Mouse (Mus musculus): ENCODE measurements around the gene Rasip1. TPM values are rescaled to one million over a fixed set of nuclear protein-coding genes. Genes with fewer than 3 reads are reported as not detected.

Rasip1 gene
- polyA plus RNA-seq, 1 experiment from 2014 or later: 9.3 TPM

GRCm38 (mm10) chr7:45639561-45640027 is 12.3 kb downstream of the Rasip1 start, which contains the start of gene Mamstr:
Gene Mamstr (plus strand): TSS chr7:45639977.
- Histone ChIP-seq H3K4me2 (0 out of 2 replicates have a peak within 1 kb of the TSS, but pooled peaks have one; percentile 12), H3K27ac (ENCODE audit: low read depth, low read length) (no peak within 1 kb of the TSS), H3K9ac (ENCODE audit: low read depth, low read length) (no peak within 1 kb of the TSS), H3K36me3 (ENCODE audit: control insufficient read depth, insufficient read depth, low read length) (peaks cover 6% of the 10 kb centered on the region; the same call in 1 of the 2 replicates), H3K4me1 (replicated peaks; ENCODE audit: control insufficient read depth, insufficient read depth, low read length) (peaks cover 14% of the 10 kb centered on the region; the same call in 1 of the 2 replicates), H3K9me3 (ENCODE audit: control insufficient read depth, low read length) (no peaks in the 10 kb centered on the region), H3K27me3 (replicated peaks; ENCODE audit: control insufficient read depth, insufficient read depth, low read length) (peaks cover 4% of the 10 kb centered on the region; the same call in 1 of the 2 replicates), H3K4me3 (ENCODE audit: low read depth, low read length) (no peak within 1 kb of the TSS)
- ATAC-seq (replicated peaks; ENCODE audit: low FRiP score) (no peak), DNase-seq (ENCODE audit: low spot score) (no peak)
- 48% methylated on average over 19 of the region's 19 CpGs for WGBS

- Histone ChIP-seq H3K4me2 (no peak overlapping the region), H3K9ac (ENCODE audit: low read depth, low read length) (no peak overlapping the region), H3K27me3 (replicated peaks; ENCODE audit: control insufficient read depth, insufficient read depth, low read length) (peaks cover 4% of the 10 kb centered on the region; the same call in 1 of the 2 replicates), H3K4me1 (replicated peaks; ENCODE audit: control insufficient read depth, insufficient read depth, low read length) (peaks cover 14% of the 10 kb centered on the region; the same call in 1 of the 2 replicates), H3K4me3 (ENCODE audit: low read depth, low read length) (no peak overlapping the region), H3K36me3 (ENCODE audit: control insufficient read depth, insufficient read depth, low read length) (peaks cover 6% of the 10 kb centered on the region; the same call in 1 of the 2 replicates), H3K27ac (ENCODE audit: low read depth, low read length) (no peak overlapping the region), H3K9me3 (ENCODE audit: control insufficient read depth, low read length) (no peaks in the 10 kb centered on the region)
- 77% methylated on average over 19 of the region's 19 CpGs for WGBS
- ATAC-seq (replicated peaks; ENCODE audit: low FRiP score) (no peak), DNase-seq (ENCODE audit: low spot score) (no peak)
Measured at GRCm38 (mm10) chr7:45640191-45640957, 13.1 kb downstream of the Rasip1 start.

GRCm38 (mm10) chr7:45641391-45642040 is 14.2 kb downstream of the Rasip1 start:
- Histone ChIP-seq H3K27ac (ENCODE audit: low read depth, low read length) (no peak overlapping the region), H3K9me3 (ENCODE audit: control insufficient read depth, low read length) (no peaks in the 10 kb centered on the region), H3K27me3 (replicated peaks; ENCODE audit: control insufficient read depth, insufficient read depth, low read length) (peaks cover 4% of the 10 kb centered on the region; the same call in 1 of the 2 replicates), H3K9ac (ENCODE audit: low read depth, low read length) (no peak overlapping the region), H3K4me3 (ENCODE audit: low read depth, low read length) (no peak overlapping the region), H3K4me1 (replicated peaks; ENCODE audit: control insufficient read depth, insufficient read depth, low read length) (peaks cover 14% of the 10 kb centered on the region; the same call in 1 of the 2 replicates), H3K4me2 (peak overlapping the region; percentile 5; the same call in 1 of the 2 replicates), H3K36me3 (ENCODE audit: control insufficient read depth, insufficient read depth, low read length) (peaks cover 3% of the 10 kb centered on the region; the same call in 1 of the 2 replicates)
- no peak for ATAC-seq (replicated peaks; ENCODE audit: low FRiP score)
- WGBS: 64% methylated on average over 17 of the region's 17 CpGs
- DNase-seq (ENCODE audit: low spot score): no peak

GRCm38 (mm10) chr7:45642083-45642482 is 14.8 kb downstream of the Rasip1 start:
- Histone ChIP-seq H3K36me3 (ENCODE audit: control insufficient read depth, insufficient read depth, low read length) (no peaks in the 10 kb centered on the region), H3K27ac (ENCODE audit: low read depth, low read length) (no peak overlapping the region), H3K9me3 (ENCODE audit: control insufficient read depth, low read length) (no peaks in the 10 kb centered on the region), H3K4me1 (replicated peaks; ENCODE audit: control insufficient read depth, insufficient read depth, low read length) (peaks cover 14% of the 10 kb centered on the region; the same call in 1 of the 2 replicates), H3K4me2 (no peak overlapping the region; the same call in 1 of the 2 replicates), H3K9ac (ENCODE audit: low read depth, low read length) (no peak overlapping the region), H3K4me3 (ENCODE audit: low read depth, low read length) (no peak overlapping the region), H3K27me3 (replicated peaks; ENCODE audit: control insufficient read depth, insufficient read depth, low read length) (peaks cover 4% of the 10 kb centered on the region; the same call in 1 of the 2 replicates)
- WGBS: 75% methylated on average over 5 of the region's 5 CpGs
- ATAC-seq (replicated peaks; ENCODE audit: low FRiP score): no peak
- no peak for DNase-seq (ENCODE audit: low spot score)

- 49% methylated on average over 16 of the region's 16 CpGs for WGBS
- peak overlapping the region; percentile 84 for H3K4me2 ChIP-seq
- H3K4me1 ChIP-seq (replicated peaks; ENCODE audit: control insufficient read depth, insufficient read depth, low read length): peaks cover 14% of the 10 kb centered on the region; the same call in 1 of the 2 replicates
- no peak for ATAC-seq (replicated peaks; ENCODE audit: low FRiP score)
- no peaks in the 10 kb centered on the region for H3K9me3 ChIP-seq (ENCODE audit: control insufficient read depth, low read length)
- peak overlapping the region; percentile 64 for H3K9ac ChIP-seq (ENCODE audit: low read depth, low read length)
- H3K4me3 ChIP-seq (ENCODE audit: low read depth, low read length): peak overlapping the region; percentile 52
- H3K27me3 ChIP-seq (replicated peaks; ENCODE audit: control insufficient read depth, insufficient read depth, low read length): peaks cover 4% of the 10 kb centered on the region; the same call in 1 of the 2 replicates
- no peak for DNase-seq (ENCODE audit: low spot score)
- H3K27ac ChIP-seq (ENCODE audit: low read depth, low read length): peak overlapping the region; percentile 53; the same call in 1 of the 2 replicates
- H3K36me3 ChIP-seq (ENCODE audit: control insufficient read depth, insufficient read depth, low read length): no peaks in the 10 kb centered on the region
Measured at GRCm38 (mm10) chr7:45642503-45643255, 15.4 kb downstream of the Rasip1 start.

GRCm38 (mm10) chr7:45643441-45644178 is 16.3 kb downstream of the Rasip1 start:
- Histone ChIP-seq H3K4me2 (peak overlapping the region; percentile 84), H3K9me3 (ENCODE audit: control insufficient read depth, low read length) (no peaks in the 10 kb centered on the region), H3K4me3 (ENCODE audit: low read depth, low read length) (peak overlapping the region; percentile 52), H3K4me1 (replicated peaks; ENCODE audit: control insufficient read depth, insufficient read depth, low read length) (peaks cover 12% of the 10 kb centered on the region; the same call in 1 of the 2 replicates), H3K9ac (ENCODE audit: low read depth, low read length) (peak overlapping the region; percentile 64), H3K36me3 (ENCODE audit: control insufficient read depth, insufficient read depth, low read length) (no peaks in the 10 kb centered on the region), H3K27me3 (replicated peaks; ENCODE audit: control insufficient read depth, insufficient read depth, low read length) (peaks cover 4% of the 10 kb centered on the region; the same call in 1 of the 2 replicates), H3K27ac (ENCODE audit: low read depth, low read length) (peak overlapping the region; percentile 46; the same call in 1 of the 2 replicates)
- peak; percentile 88 for ATAC-seq (replicated peaks; ENCODE audit: low FRiP score)
- 3% methylated on average over 28 of the region's 28 CpGs for WGBS
- peak; percentile 89 for DNase-seq (ENCODE audit: low spot score)

GRCm38 (mm10) chr7:45644183-45644582 is 16.9 kb downstream of the Rasip1 start:
- peak overlapping the region; percentile 84 for H3K4me2 ChIP-seq
- 7% methylated on average over 18 of the region's 18 CpGs for WGBS
- DNase-seq (ENCODE audit: low spot score) (no peak), ATAC-seq (replicated peaks; ENCODE audit: low FRiP score) (no peak)
- H3K4me1 ChIP-seq (replicated peaks; ENCODE audit: control insufficient read depth, insufficient read depth, low read length): peaks cover 12% of the 10 kb centered on the region; the same call in 1 of the 2 replicates
- peak overlapping the region; percentile 46; the same call in 1 of the 2 replicates for H3K27ac ChIP-seq (ENCODE audit: low read depth, low read length)
- H3K27me3 ChIP-seq (replicated peaks; ENCODE audit: control insufficient read depth, insufficient read depth, low read length): peaks cover 4% of the 10 kb centered on the region; the same call in 1 of the 2 replicates
- H3K9me3 ChIP-seq (ENCODE audit: control insufficient read depth, low read length): no peaks in the 10 kb centered on the region
- peak overlapping the region; percentile 52 for H3K4me3 ChIP-seq (ENCODE audit: low read depth, low read length)
- no peaks in the 10 kb centered on the region for H3K36me3 ChIP-seq (ENCODE audit: control insufficient read depth, insufficient read depth, low read length)
- 0 out of 2 replicates have a peak overlapping the region, but pooled peaks have one; percentile 12 for H3K9ac ChIP-seq (ENCODE audit: low read depth, low read length)
